Mouse (Mus musculus) left cerebral cortex, adult 6 months (tissue): Measurements from ENCODE around the gene Top2b. TPM values are rescaled to one million over a fixed set of nuclear protein-coding genes. Genes with fewer than 3 reads are reported as not detected.

Source experiments
- long read RNA-seq, 2 experiments: library from polyadenylated mRNA; unstranded; transcript quantifications; one replicate each; pipeline ENCODE4 v2.0.0; 2019 to 2020
- polyA plus RNA-seq: library from polyadenylated mRNA; unstranded; fragments of <200 nt; fragmentation: Nextera tagmentation; gene quantifications from 2 replicates; pipeline ENCODE4 v1.2.3, GENCODE M21; 2021

The Top2b gene
- polyA plus RNA-seq: 9.8 and 13.3 TPM in 2 replicates
- long read RNA-seq, experiment 1, full-length matches to known transcripts: 12 of 69 reads
- long read RNA-seq, experiment 1, partial matches to known transcripts: 50 of 69 reads
- long read RNA-seq, experiment 1, other reads (novel, unspliced or antisense): 7 of 69 reads
- long read RNA-seq, experiment 2, partial matches to known transcripts: 40 of 42 reads
- long read RNA-seq, experiment 2, other reads (novel, unspliced or antisense): 2 of 42 reads

GRCm38 (mm10) chr14:16364878-16365337, at the start of gene Top2b:
Top2b (plus strand) TSS chr14:16365179.

Other genes with a start within 250 kb of the Top2b start
- 18.1 and 23.2 TPM in 2 replicates for gene Ngly1, start 115.9 kb upstream of the Top2b start, polyA plus RNA-seq
- gene Oxsm, start 115.4 kb upstream of the Top2b start, polyA plus RNA-seq: 6.2 and 9.4 TPM in 2 replicates